Mouse (Mus musculus) heart, adult 9 months (tissue): ENCODE measurements around the gene Ccdc122.
A peak's percentile ranks its signal among the peaks of the same experiment; 100 is the strongest.

Source experiments
- DNase-seq, 2 experiments: peaks; one replicate each; pipeline ENCODE4 v3.0.0; 2022; ENCODE audit warnings: low spot score in 2 of 2

Ccdc122 gene

DNA sequence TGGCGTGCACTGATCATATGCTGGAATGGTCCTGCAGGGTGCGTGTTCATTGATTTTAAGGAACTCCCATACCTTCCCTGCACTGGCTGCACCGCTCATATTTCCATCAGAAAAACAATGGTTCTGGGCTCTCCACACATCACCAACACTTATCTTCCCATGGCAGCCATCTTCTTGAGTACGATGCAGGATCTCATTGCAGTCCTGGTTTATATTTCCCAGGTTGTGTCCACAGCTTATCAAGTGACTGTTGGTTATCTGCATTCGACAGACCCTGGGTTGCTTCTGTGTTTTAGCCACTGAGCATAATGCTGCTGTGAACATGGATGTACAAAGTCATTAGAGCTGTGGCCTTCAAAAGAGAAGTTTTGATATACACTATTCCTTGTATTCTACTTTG, 94.0 kb downstream of the Ccdc122 start:
- DNase-seq: no peak

DNA sequence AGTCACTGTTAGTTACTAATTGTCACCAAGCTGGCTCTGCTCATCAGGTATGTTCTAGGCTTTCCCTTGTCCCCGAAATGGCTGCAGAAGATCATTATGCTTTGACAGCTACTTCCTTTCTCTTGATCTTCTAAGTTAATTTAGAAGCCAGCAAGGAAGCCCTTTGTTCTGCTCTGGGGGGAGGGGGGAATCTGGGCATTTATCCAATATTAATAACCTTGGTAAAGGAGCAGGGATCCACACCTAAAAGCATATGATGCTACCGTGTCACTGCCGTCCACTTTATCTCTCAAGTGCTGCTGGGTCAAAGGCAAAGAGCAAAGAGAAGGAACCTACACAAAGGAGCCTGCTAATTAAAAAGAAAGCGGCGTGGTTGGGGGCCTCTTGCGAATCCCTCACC, 100.4 kb downstream of the Ccdc122 start:
- no peak for DNase-seq

DNA sequence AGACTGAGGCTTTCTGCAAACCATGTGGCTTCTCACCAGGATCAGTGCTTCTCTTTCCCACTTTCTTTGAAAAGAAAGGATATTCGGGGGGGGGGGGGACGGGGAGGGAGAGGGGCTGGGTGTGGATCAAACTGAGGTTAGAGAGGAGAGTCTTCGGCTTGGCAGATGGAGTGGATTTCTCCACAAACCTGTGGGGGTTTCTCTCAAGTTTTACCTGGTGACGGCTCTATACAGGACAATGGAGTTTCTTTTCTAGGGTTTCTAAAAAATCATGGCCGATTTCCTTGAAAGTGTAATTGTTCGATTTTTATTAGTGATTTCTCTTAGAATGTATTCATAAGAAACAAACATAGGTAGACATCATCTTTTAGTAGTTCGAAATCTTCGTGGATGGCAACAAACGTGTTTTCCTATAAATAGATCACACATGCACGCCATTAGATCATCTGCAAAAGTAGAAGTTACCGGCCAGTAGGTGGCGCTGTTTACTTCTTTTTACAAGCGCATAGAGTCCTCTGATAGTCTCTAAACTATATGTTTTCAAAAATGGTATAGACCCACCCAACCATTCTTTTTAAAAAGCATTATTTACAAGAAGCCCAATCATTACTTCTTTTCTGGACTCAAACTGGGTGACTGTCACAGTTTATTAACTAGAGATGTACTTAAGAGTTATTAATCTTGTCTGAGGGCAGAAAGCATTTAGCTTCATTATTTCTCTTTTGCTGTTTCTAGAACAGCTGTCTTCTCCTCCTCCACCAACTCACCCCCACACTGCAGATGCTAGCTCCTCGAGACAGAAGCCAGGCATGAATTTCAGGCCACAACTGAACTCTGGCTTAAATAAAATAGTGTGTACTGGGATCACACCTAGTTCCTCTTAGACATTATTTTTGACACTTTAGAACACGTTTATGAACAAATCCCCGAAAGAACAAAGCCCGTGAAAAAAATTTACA, 105.0 kb downstream of the Ccdc122 start:
- DNase-seq: peak; percentile 5 to 58

DNA sequence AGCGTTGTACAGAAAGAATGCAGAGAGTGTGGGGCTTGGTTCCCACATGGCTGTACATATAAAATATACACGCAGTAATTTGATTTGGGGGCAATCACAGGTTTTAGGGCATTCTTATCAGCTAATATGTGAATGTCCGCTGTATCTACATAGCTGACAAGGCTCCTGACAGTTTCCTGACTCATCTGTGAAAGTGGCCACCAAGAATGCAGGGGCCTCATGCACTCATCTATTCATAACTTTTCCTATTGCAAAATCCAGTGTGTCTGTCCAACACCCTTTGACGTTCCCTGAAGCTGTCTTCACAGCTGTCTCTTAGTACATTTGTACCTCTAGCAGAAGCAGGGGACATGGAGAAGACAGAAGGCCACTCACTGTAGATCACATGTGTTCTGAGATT, 108.5 kb downstream of the Ccdc122 start:
- no peak for DNase-seq

DNA sequence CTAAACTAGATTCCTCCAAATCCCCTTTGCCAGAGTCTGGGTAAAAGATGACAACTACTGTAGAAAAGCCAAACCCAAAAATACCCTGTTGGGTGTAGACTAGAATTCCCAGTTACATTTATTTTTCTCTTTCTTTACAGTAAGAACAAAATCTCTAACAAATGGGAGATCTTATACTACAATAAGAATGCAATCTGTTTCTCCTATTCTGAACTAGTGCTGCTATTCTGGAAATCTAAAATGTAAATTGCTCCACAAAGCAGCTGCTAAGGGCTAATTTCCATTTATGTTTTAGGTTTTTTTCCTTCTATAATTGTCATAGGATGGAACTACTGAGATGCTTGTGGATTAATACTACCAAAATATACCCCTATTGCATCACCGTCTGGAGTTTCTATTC, 111.1 kb downstream of the Ccdc122 start:
- no peak for DNase-seq

DNA sequence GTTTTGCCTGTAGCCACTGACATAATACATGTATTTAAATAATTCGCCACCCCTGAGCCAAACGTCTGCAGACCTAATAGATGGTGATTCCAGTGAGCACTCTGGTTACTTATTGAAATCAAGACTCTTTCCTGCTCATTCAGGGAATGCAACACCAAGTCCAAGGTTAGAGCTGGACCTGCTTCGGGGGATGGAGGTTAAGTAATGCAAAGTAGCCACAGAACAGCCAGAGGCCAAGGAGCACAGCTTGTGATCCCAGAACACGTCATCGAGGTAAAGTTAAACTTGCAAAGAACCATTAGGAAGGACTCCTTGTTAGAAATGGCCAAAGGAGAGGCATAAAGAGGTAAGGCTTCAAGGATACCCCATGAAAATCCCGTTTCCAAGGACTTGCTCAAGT, 114.0 kb downstream of the Ccdc122 start:
- no peak for DNase-seq

DNA sequence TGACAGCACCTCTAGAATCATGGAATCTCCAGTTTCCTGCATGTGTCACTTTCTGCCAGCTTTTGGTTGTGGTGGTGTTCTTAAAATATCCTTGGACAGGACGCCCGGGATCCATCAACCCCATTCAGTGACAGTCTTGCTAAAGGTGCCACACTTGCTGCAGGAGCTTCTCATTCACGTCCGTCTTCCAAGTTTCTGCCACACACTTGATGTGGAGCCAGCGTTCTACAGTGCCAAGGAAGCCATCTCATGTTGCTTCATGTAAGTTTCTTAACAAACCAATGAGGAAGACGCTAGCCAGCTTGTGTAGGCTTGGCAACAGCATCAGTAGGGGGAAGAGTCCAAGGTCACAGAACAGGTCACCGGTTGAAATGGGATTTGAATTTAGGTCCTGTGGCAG, 114.9 kb downstream of the Ccdc122 start:
- DNase-seq: no peak

DNA sequence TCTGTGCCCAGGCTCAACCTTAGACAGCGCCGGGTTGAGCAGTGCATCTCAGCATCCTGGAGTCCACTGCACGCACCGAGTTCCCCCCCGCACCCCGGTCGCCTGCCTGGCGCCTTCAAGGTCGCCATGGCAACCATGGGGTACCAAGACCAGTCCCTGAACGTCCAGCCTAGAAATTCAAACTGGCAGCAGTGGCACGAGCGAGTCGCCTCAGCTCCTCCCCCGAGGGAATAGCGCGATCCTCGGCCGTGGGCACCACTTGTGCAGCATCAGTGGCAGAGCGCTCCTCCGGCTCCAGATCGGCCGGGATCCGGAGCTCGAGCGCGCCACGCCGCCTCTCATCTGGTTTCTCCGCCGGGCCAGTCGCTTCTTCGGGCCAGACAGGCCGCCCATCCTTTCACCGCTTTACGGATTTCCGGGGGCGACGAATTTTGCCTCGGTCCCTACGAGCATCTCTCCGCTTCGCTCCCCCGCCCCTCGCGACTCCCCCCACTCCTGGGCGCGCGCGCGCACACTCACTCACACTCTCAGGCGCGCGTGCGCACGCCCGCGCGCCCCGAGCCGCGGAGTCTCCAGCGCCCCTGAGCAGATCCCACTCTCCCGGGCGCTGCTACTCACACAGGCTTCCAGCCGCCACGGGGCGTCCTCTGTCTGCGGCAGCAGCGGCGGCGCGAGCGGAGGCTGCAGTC, 119.8 kb downstream of the Ccdc122 start, which contains the start of gene Enox1:
Enox1 (plus strand) TSS at position 542 of the 689 bp plus-strand sequence.
- peak; percentile 18 to 29 for DNase-seq

DNA sequence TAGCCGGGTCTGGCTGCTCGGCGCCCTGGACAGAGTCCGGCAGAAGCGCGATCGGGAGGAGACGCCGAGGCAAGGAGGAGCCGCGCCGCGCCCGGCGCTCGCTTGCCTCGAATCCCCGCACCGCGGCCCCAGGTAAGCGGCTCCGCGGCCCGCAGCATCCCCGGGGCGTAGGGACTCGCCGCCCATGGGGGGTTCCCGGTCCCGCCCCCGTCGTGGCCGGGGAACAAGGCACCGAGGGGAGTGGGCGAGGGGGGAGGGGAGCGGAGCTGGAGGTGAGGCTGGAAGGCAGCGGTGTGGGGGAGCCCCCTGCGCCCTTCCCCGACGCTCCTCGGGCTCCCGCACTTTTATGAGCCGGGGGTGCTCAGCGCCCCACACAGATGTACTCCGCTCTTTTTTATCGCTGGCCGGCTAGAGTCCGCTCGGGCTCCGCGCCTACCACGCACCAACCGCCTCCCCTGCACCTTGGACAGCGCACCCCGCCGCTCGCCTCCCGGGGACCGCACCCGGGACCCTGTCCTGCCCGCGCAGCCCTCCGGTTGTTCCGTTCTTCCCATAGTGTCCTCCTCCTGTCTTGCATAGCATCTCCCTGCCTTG, 120.4 kb downstream of the Ccdc122 start:
- peak in 1 of 2 experiments; percentile 11 for DNase-seq

DNA sequence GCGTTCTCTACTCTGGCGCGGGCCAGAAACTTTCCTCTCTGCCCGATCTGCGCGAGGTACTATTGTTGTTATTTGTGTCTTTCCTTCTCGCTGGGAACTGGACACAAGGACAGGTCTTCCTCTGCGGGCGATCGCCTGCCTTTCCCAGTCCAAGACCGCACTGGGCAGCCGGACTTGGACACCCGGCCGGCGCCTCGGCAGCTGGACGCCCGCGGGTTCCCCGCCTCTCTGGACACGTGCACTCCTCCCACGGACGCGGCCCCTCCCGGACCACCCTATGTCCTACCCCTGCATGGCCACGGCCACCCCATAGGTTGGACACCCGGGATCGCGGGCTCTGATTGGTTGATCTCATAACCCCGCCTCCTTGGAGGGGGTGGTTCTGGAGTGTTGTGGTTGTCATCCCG, 120.9 kb downstream of the Ccdc122 start:
- DNase-seq: peak; percentile 53 to 58

DNA sequence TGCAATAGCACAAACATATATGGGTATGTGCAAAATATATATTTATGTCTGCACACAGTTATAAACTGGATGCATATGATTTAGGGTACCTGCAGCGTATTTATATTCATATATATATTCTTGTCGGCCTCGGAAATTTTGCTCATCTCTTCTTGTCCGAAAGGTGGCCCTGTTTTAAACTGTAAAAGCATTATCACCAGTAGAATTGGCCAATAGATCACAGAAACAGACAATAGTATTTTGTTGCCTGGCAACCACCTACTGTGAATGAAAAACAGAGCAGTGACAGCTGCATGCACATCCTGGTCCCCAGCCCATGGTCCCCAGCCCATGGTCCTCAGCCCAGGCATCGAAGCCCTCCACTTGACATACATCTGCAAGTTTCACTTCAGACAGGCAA, 122.8 kb downstream of the Ccdc122 start:
- no peak for DNase-seq
